Comparison of ENCODE assay signal across 7 mouse cellular contexts in the genomic region with DNA sequence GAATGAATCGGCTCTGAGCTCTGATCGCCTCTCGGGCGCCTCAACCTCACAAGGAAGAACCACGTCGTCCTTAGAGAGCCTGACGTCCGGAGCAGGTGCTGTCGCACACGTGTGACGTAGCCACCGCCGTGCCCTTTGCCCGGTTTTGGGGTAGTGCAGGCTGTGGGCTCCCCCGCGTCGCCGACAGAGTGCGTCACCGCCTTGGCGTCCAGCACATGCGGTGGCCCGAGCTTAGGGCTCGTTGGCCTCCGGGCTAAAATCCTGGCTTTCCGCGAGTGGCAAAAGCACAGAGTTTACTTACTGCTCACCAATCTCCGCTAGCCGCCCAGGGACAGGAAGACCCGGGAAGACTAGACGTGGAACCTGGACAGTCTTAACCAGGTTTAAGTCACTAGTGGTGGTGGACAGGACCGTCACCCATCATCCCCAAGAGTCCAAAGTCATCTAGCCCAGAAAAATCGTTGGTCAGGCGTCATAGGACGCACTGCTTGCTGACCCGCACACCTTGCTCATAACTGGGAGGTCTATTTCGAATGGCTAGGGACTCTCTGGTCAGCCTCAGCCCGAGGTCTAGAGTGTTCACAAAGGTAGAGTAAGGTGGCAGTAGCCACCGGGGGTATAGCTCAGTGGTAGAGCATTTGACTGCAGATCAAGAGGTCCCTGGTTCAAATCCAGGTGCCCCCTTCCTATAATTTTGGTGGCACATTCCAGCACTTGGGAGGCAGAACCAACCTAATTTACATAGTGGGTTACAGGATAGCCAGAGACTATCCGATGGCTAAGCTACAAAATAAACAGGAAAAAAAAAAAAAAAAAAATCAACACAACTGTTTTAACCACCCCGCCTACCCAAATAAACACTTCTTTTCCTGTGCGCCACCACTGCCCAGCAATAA. TPM values are rescaled to one million over a fixed set of nuclear protein-coding genes. Genes with fewer than 3 reads are reported as not detected.
DNase-seq lines count a peak whose midpoint lies in the region; ATAC-seq lines count a peak whose summit lies in the region.

No protein-coding gene starts in this region.

- no peaks in the 10 kb centered on the region for H3K36me3 ChIP-seq in embryonic facial prominence, embryonic 12.5 days
- no peaks in the 10 kb centered on the region for H3K36me3 ChIP-seq in limb, embryonic 11.5 days (ENCODE audit: control insufficient read depth, insufficient read depth, low read length)
- no peaks in the 10 kb centered on the region for H3K36me3 ChIP-seq in midbrain, embryonic 14.5 days (ENCODE audit: control insufficient read depth, insufficient read depth, low read length)

- no peaks in the 10 kb centered on the region for H3K9me3 ChIP-seq in embryonic facial prominence, embryonic 12.5 days
- no peaks in the 10 kb centered on the region for H3K9me3 ChIP-seq in limb, embryonic 11.5 days (ENCODE audit: control insufficient read depth, low read length)
- no peaks in the 10 kb centered on the region for H3K9me3 ChIP-seq in midbrain, embryonic 14.5 days (ENCODE audit: control insufficient read depth, low read length)

- 5% methylated on average over 42 of the region's 42 CpGs for WGBS in embryonic facial prominence, embryonic 12.5 days
- WGBS in limb, embryonic 11.5 days = 5% methylated on average over 42 of the region's 42 CpGs
- 6% methylated on average over 42 of the region's 42 CpGs for WGBS in midbrain, embryonic 14.5 days

- H3K4me2 ChIP-seq in embryonic facial prominence, embryonic 12.5 days (replicated peaks) = peak overlapping the region; percentile 84
- peak overlapping the region; percentile 59 for H3K4me2 ChIP-seq in limb, embryonic 11.5 days (ENCODE audit: low read depth, severe bottlenecking)
- H3K4me2 ChIP-seq in midbrain, embryonic 14.5 days (ENCODE audit: low read length) = peak overlapping the region; percentile 92

- peak overlapping the region; percentile 68 for H3K4me3 ChIP-seq in embryonic facial prominence, embryonic 12.5 days
- H3K4me3 ChIP-seq in limb, embryonic 11.5 days (ENCODE audit: low read depth, low read length) = peak overlapping the region; percentile 68
- H3K4me3 ChIP-seq in midbrain, embryonic 14.5 days (replicated peaks; ENCODE audit: low read depth, low read length) = peak overlapping the region; percentile 74

- DNase-seq in adrenal gland, postnatal 25 days = peak; percentile 89
- peak; percentile 99 for DNase-seq in heart, adult 11 months
- DNase-seq in kidney, adult 18-20 months = peak; percentile 93
- DNase-seq in limb, embryonic 11.5 days (ENCODE audit: low spot score) = peak; percentile 96
- DNase-seq in midbrain, embryonic 14.5 days = peak; percentile 96
- peak; percentile 84 to 85 for DNase-seq in spleen, adult 18-20 months

- 0 out of 2 replicates have a peak, but pooled peaks cover 2% of the 10 kb centered on the region for H3K27me3 ChIP-seq in embryonic facial prominence, embryonic 12.5 days
- H3K27me3 ChIP-seq in limb, embryonic 11.5 days (ENCODE audit: control insufficient read depth, insufficient read depth, low read length) = no peaks in the 10 kb centered on the region
- no peaks in the 10 kb centered on the region for H3K27me3 ChIP-seq in midbrain, embryonic 14.5 days (ENCODE audit: control insufficient read depth, insufficient read depth, low read length)

- H3K27ac ChIP-seq in embryonic facial prominence, embryonic 12.5 days = no peak overlapping the region
- H3K27ac ChIP-seq in limb, embryonic 11.5 days (replicated peaks; ENCODE audit: low read depth, low read length) = no peak overlapping the region; the same call in 1 of the 2 replicates
- peak overlapping the region; percentile 74 for H3K27ac ChIP-seq in midbrain, embryonic 14.5 days (replicated peaks; ENCODE audit: low read depth, low read length)

- peaks cover 11% of the 10 kb centered on the region; the same call in 1 of the 2 replicates for H3K4me1 ChIP-seq in embryonic facial prominence, embryonic 12.5 days
- H3K4me1 ChIP-seq in limb, embryonic 11.5 days (ENCODE audit: control insufficient read depth, insufficient read depth, low read length) = no peaks in the 10 kb centered on the region
- H3K4me1 ChIP-seq in midbrain, embryonic 14.5 days (ENCODE audit: control insufficient read depth, insufficient read depth, low read length) = peaks cover 24% of the 10 kb centered on the region

- peak; percentile 93 for ATAC-seq in embryonic facial prominence, embryonic 12.5 days (ENCODE audit: insufficient number of reproducible peaks, insufficient read depth, low FRiP score, low TSS enrichment)
- peak; percentile 98 for ATAC-seq in limb, embryonic 11.5 days (ENCODE audit: insufficient number of reproducible peaks, low FRiP score, low TSS enrichment, low read depth)
- peak; percentile 96 for ATAC-seq in midbrain, embryonic 14.5 days (ENCODE audit: low FRiP score, low TSS enrichment)

- H3K9ac ChIP-seq in embryonic facial prominence, embryonic 12.5 days = peak overlapping the region; percentile 65
- peak overlapping the region; percentile 63 for H3K9ac ChIP-seq in limb, embryonic 11.5 days (ENCODE audit: low read length)
- peak overlapping the region; percentile 77 for H3K9ac ChIP-seq in midbrain, embryonic 14.5 days (replicated peaks; ENCODE audit: low read length)

RNA-seq across cellular contexts. Expression of gene Wdr43, which starts 16.8 kb away (rescaled TPM):
- 45.4 and 46.7 TPM in 2 replicates for total RNA-seq in adrenal gland, postnatal 25 days (2021)
- polyA plus RNA-seq in embryonic facial prominence, embryonic 12.5 days (2016; fragmentation: Nextera tagmentation; extraction: Ambion mirVana) = 85.6 and 85.8 TPM in 2 replicates
- polyA plus RNA-seq in limb, embryonic 11.5 days (2014; fragmentation: Nextera tagmentation; extraction: Ambion mirVana) = 104 and 106 TPM in 2 replicates
- 38.8 and 57.0 TPM in 2 replicates for polyA plus RNA-seq in midbrain, embryonic 14.5 days (2014; fragmentation: Nextera tagmentation; extraction: Ambion mirVana)

RNA-seq across cellular contexts. Expression of gene Spdya, which starts 47.0 kb away (rescaled TPM):
- 1.00 and 1.2 TPM in 2 replicates for total RNA-seq in adrenal gland, postnatal 25 days (2021)
- 1.3 and 1.6 TPM in 2 replicates for polyA plus RNA-seq in embryonic facial prominence, embryonic 12.5 days (2016; fragmentation: Nextera tagmentation; extraction: Ambion mirVana)
- 0.96 and 0.97 TPM in 2 replicates for polyA plus RNA-seq in limb, embryonic 11.5 days (2014; fragmentation: Nextera tagmentation; extraction: Ambion mirVana)
- polyA plus RNA-seq in midbrain, embryonic 14.5 days (2014; fragmentation: Nextera tagmentation; extraction: Ambion mirVana) = 1.8 and 1.9 TPM in 2 replicates
